Mouse (Mus musculus) layer of hippocampus, adult 18-20 months (tissue): ENCODE measurements around the gene Tbcc. TPM values are rescaled to one million over a fixed set of nuclear protein-coding genes. Genes with fewer than 3 reads are reported as not detected.

Experiments used
- DNase-seq, 2 experiments: peaks; one replicate each; pipeline ENCODE4 v3.0.0; 2022; ENCODE audit warnings: low spot score in 2 of 2
- total RNA-seq, 2 experiments: library from RNA; stranded (reverse); gene quantifications; 2 replicates each; pipeline ENCODE4 v1.2.3; 2021

Gene Tbcc
- total RNA-seq, 2 experiments from 2014 or later: 29.9 to 30.2 TPM

DNA sequence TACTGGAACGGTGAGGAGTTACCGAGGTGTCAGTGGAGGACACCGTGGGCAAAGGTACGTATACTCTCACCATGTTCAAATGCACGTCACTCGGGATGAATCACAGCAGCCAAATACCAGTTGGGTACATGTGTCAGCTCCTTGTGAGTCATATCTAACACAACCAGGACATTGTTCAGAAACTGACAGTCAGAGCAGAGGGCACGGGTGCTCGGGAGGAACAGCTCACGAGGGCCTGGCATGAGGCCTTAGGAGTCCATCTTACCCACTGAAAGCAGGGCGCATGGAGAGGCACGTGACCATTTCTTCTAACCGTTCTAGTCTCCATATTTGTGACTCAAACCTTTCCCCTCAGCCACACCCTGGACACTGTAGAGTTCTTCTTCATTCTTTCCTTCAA is 23.6 kb upstream of the Tbcc start:
- no peak for DNase-seq

DNA sequence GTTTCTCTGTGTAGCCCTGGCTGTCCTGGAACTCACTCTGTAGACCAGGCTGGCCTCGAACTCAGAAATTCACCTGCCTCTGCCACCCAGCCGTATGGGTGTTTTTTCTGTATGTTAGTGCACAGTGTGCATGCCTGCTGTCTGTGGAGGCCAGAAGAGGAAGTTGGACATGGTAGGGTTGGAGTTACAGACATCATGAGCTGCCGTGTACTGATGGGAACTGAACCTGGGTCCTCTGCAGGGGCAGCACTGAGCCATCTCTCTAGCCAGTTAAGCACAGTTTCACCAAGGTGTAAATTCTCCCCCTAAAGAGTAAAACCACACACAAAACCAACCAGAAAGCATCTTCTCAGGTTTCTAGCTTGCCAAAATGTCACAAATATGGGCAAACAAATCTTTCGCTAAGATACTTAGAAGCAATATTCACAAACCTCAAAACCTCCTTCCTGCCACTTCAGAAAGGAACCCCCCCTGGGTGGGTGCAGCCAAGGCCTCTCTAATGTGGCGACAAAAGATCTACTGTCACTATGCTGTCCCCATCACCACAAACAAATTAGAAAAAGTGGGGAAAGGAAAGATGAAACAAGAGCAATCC is 20.2 kb upstream of the Tbcc start:
- DNase-seq: no peak

DNA sequence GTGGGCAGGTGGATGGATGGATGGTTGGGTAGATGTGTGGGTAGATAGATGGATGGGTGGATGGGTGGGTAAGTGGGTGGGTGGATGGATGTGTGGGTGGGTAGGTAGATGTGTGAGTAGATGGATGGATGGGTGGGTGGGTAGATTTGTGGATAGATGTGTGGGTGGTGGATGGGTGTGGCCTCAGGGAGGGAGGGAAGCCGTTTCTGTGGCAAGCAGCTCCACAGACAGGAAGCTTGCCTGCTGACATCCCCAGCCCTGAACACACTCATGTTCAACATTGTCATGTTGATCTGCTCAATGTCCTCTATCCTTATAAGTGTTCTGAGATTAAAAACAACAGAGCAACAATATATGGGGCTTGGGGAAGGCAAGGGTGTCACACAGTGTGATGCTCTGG is 19.6 kb upstream of the Tbcc start:
- DNase-seq: no peak

DNA sequence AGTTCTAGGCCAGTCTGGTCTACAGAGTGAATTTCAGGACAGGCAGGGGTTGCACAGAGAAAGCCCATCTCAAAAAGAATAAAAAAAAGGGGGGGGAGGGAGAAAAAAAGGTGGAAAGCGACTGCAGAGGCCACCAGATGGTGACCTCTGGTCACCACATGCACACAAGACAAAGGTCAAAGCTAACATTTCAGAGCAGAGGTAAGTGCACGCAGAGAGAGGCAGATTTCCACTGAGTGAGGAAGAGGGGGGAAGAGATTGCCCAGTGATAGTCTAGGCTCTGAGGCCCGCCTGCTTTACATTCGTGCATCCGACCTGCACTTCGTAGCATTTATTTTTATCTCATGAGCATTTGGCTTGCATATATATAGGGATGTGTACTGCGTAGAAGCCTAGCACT is 17.7 kb upstream of the Tbcc start:
- DNase-seq: no peak

DNA sequence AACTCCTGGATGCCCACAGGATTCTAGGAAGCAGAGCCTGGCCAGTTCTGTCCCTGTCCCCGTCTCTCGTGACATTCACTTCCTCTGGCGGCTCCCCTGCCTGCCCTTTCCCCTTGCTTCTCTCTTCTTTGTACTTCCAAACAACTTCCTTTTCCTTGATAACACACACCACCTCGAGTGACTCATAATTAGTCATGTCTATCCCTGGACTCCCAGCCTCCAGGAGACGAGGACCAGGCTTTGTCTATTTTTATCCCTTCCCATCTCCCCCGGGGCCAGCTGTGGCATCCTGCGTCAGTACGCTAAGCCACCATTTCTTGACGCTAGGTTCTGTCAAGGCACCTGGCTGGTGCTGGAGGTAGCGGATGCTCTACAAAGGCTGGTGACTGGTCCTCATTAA is 16.4 kb upstream of the Tbcc start:
- DNase-seq: no peak

DNA sequence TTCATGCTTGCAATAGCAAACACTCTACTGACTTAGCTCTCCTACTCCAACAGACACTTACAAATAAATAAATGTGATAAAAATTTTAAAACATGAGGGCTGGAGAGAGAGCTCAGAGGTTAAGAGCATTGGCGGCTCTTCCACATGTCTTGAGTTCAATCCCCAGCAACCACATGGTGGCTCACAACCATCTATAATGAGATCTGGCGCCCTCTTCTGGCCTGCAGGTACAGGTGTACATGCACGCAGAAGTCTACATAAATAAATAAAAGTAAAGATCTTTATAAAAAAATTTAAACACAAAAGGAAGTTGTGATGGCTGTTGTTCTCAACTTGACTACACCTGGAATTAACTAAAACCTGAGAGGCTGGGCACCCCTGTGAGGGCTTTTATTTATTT is 14.9 kb upstream of the Tbcc start:
- no peak for DNase-seq

DNA sequence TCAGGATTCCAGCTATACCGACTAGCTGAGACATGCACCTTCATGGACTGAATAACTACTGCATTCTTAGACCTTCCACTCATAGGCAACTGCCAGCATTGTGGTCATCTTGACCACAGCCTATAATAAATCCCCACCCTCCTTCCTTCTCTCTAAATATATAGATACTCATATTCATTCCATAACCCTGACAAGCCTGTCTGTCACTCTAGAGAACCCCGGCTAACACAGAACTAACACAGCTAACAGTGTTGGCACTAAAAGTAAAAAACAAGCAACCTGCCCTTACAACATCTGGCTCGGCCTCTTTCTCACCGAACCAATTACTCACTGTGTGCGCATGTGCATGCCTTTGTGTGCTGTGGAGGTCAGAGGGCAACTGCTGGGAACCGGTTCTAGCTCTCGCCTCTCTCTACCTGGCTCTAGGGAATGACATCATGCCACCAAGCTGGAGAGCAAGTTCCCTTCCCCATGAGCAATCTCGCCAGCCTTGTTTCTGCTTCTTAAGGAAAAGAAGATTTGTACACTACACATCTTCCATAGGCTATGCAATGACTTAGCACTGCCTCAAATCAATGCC is 14.0 kb upstream of the Tbcc start:
- DNase-seq: no peak

DNA sequence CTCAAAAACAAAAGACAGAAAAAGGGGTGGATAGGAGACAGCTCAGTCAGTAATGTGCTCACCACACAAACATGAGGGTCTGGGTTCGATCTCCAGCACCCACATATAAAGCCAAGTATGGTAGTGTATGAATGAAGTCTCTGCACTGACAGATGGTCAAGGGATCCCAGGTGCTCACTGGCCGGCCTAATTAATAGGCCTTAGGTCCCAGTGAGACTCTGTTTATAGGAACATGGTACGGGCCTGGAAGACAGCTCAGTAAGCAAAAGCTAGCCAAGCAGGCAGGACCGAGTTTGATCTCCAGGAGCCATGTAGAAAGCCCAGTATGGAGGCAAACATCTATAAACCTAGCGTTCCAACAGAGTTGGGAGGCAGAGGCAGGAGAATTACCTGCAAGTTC is 13.4 kb upstream of the Tbcc start:
- no peak for DNase-seq

DNA sequence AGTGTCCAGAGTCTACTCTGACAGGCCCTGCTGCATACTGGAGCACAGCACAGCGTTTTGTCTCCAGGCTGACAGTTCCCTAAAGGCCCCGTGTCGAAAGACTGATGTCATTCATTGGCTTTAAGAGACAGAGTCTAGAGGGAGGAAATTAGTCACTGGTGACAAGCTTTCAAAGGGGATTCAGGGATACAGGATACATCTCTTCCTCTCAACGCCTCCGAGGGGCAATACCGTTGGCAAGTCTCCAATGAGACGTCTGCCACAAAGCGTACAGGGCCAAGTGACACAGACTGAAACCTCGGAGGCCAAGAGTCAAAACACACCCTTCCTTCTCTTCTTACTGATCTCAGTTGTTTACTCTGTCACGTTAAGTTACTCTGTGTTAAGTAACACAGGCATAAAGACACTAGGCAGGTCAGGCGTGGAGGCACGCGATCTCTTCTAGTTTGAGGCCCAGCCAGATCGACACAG is 10.6 kb upstream of the Tbcc start:
- DNase-seq: no peak

DNA sequence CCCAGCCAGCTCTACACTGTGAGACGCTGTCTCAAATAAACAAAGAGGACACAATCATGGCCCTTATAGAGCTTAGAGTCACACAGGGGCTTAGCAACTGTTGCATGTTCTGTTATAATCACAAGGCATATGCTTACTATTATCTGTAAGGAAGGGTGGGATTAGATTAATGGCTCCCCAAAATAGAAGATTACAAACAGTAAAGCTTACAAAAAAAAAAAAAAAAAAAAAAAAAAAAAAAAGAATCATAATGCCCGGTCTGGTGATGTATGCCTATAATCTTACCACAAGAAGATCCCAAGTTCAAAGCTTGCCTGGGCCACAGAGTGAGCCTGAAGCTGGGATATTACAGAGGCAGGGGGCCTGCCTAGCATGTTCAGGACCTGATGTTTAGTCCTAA is 10.2 kb upstream of the Tbcc start:
- DNase-seq: no peak

DNA sequence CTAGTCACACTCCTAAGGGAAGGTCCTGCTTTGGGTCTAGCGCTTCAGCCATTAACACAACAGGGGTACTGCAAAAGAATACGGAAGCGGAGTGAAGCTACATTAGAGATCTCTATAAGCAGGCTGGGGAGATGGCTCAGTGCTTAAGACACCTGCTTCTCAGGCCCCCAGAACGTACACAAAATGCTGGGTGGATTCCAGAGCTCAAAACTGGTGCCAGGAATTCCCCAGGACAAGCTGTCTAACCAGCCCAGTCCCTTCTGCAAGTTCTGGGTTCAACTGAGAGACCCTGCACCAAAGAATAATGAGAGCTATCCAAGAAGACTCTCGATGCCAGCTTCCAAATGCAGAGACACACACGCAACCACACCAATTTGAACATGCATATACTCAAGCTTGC is 8.8 kb upstream of the Tbcc start:
- DNase-seq: no peak

DNA sequence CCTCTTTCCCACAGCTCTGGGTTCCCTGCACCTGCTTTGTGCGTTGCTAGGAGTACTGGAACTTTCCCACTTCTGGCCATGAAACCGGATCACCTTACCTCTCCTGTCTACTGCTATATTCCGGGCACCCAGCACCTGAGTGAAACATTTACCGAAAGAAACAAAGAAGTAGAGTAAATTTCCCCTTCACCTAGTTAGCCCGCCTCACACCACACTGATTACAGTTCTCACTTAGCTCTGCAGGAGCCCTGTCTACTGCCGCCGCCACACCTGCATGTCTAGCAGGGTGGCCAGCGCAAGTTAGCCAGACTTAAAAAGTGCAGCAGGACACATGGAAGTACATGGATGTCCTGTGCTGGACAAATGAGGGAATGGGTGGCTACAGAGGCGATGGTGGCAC is 7.4 kb upstream of the Tbcc start:
- DNase-seq: no peak

DNA sequence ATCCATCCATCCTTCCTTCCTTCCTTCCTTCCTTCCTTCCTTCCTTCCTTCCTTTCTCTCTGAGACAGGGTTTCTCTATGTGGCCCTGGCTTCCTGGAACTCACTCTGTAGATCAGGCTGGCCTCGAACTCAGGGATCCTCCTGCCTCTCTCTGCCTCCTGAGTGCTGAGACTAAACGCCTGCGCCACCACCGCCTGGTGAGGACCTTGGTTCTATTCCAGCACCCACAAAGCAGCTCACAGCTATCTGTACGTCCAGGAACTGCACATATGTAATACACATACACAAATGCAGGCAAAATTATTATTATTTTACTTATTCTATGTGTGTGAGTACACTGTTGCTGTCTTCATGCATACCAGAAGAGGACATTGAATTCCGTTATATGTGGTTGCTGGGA is 5.7 kb upstream of the Tbcc start:
- no peak for DNase-seq

DNA sequence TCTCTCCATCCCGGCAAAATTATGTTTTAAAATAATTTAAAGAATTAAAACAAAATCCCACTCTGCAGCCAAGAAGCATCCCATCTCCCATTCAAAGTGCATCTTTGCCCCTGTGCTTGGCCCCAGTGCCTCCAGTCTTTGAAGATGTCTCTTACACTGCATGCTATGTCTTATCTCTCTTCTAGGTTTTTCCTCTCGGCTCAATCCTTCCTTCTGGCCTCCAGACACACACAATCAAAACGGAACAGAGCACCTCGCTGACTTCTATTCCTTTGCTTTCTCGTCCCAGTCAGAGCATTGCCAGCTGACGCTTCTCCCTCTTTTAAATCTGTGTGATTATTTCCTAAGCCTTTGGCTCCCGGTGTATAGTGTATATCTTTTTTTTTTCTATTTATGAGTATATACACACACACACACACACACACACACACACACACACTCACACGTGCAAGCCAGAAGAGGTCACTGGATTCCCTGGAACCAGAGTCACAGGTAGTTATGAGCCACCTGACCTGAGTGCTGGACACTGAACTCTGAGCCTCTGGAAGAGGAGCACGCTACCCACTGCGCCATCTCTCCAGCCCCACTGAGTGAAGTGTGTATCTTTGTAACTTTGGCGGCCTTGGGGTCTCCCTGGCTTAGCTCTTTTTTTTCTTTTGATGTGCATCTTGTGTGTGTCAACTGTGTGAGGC is 5.1 kb upstream of the Tbcc start:
- DNase-seq: no peak

DNA sequence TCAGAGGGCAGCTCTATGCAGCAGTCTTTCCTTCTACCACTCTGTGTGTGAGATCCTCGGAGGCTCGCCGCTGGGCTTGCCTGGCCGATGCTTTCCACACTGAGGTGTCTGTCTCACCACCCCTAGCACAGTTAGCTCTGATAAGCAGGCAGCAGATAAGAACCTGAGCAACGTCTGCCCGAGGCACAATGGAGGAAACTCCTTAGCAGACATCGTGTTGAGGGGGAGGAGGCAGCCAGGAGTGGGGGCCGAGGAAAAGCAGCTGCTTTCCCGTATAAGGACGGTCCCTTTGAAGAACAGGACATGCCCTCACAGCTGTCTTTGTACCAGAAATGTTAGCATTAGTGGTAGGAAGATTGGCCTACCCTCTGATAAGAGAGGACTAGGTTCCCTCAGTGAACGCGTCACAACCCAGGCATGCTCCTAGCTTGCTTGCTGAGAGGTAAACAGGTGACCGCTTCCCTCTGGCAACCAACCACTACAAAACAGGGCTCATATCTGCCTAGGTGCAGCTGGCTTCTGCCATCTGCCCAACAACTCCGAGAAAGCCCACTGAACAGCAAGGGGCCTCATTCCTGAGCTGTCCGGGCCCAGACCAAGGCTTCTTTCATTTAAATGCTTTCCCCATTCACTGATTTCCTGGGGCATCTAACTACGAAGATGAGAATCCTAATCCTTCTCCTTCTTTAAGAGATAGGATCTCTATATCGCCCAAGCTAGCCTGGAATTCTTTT is 4.4 kb upstream of the Tbcc start:
- no peak for DNase-seq

DNA sequence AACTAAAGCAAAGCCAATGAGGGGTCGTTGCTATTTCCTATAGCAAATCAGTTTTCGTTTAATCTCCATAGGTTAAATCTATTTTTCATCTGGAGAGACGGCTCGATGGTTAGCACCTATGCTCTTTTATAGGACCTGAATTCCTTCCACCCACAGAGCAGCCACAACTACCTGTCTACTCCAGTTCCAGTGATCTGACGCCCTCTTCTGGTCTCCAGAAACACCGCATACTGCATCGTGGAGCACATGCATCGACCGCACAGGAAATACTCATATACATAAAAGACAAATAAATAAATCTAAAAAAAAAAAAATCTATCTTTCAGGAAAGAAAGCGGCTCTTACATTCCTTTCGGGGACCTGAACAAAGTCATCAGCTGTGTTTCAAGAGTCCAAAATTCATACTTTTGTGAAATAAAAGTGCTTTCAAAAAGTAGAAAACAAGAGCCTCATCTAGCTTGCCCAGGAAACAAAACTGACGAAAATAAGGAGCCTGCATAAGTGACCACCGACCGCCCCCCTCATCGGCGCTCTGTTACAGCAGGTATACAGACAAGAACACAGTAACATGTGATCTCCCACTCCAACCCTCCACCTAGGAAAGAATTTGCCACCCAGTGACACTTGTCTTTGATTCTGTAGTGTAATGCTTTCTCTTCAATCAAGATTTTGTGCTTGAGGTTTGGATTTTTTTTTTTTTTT is 1.8 kb upstream of the Tbcc start:
- peak in 1 of 2 experiments; percentile 70 for DNase-seq

DNA sequence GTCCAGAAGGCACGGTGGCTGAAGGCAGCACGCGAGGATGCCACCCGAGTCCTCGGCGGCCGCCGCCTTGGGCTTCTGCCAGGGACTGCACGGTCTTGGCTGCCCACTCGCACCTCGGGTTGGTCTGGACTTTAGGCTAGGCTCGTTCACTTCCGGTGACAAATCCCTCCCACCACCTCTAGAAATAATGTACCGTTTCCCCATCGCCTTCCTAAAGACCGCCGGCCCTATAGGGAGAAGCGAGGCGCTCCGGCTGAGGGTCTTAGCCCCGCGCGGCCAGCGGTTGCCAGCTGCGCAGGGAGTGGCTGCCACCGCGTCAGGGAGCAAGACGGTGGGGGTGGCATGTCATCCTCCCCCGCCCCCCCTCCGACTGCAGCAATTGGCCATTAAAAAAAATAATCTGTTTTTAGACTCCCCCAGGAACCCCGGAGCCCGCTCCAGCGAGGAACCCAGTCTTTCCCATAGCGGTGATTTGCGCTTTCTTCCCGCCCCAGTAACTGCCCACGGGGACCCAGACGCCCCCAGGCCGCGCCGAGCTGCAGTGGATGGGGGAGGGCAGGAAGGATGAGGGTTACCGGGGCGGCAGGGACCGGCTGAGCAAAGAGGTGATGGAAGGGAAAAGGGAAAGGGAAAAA is 917 bp upstream of the Tbcc start:
- peak; percentile 60 to 76 for DNase-seq

DNA sequence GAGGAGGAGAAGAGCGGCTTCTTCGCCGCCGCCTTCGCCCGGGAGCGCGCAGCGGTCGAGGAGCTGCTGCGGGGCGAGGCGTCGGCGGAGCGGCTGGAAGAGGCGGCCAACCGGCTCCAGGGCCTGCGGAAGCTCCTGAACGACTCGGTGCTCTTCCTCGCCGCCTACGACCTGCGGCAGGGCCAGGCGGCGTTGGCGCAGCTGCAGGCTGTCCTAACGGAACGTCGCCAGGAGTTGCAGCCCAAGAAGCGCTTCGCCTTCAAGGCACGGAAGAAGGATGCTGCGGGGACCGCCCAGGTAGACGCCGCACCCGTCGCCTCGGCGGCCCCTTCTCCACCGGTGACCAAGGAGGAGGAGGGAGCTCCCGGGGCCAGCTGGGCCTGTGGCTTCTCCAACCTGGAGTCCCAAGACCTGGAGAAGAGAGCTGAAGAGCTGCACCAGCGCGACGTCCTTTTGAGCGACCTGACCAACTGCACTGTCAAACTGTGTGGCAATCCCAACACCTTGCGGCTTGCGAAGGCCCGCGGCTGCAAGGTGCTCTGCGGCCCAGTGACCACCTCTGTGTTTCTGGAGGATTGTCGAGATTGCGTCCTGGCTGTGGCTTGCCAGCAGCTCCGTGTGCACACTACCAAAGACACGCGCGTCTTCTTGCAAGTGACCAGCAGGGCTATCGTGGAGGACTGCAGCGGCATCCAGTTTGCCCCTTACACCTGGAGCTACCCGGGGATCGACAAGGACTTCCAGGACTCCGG is 535 bp downstream of the Tbcc start:
- peak in 1 of 2 experiments; percentile 34 for DNase-seq

DNA sequence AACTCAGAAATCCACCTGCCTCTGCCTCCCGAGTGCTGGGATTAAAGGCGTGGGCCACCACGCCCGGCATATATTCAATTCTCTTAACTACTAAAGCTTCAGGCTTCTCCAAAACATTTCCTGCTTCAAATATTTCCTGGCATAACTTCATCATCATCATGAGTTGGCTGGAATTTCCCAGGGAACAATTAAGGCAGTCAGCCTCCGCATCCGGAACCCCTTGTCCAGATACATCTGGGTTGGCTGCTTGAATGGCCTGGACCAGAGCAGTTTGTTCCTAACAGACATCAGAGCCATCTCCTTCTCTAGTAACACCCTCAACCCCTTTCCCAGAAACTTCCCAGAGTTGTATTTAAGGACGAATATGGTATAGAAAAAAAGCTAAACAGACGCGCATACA is 4.9 kb downstream of the Tbcc start:
- no peak for DNase-seq

DNA sequence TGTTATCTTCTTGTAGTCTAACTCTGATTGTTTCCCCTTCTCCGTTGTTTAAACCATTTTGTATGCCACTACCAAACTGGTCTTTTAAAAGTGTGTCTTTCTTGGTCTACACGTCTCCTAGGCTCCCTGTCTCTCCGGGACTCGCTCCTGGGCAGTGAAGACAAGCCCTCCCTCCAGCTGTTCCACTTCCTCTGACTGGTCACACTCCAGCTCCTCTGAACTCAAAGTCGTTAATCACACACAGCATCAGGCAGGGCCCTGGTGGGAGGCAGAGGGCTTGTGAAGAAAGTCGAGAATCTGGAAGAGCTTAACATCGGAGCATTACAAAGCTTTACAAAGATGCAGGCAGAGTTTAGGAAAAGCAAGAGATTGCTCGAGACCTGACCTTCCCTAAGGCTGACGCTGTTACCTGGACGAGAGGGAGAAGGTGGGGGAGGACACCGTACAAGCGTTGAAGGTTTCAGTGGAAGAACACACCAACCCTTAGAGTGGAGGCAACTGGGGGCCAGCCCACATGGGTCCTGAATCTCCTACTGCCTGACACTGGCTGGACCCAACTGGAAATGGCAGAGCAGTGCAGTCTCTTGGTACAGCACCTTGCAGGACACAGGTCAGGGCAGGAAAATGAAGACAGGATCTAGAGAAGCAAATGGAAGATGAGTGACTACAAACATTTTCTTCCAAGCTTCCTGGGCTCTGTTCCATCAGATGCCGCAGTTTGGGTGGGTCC is 6.9 kb downstream of the Tbcc start:
- DNase-seq: no peak
